Mouse (Mus musculus): ENCODE measurements around the gene Gm5286. TPM values are rescaled to one million over a fixed set of nuclear protein-coding genes. Genes with fewer than 3 reads are reported as not detected.
"Not testable (repeated sequence)": the region's sequence is repeated elsewhere in the genome, so short reads cannot be mapped to it uniquely, and the experiment has no call there.

Gm5286 gene
- polyA plus RNA-seq (2017; shearing (Covaris generic)), result not detected

GRCm38 (mm10) chr3:94196414-94196813 is at the start of gene Gm5286:
Gm5286 (plus strand) TSS chr3:94196714.
- ATAC-seq, result not testable (repeated sequence)

GRCm38 (mm10) chr3:94167351-94167750 is 29.2 kb upstream of the Gm5286 start:
- not testable (repeated sequence) for ATAC-seq

- not testable (repeated sequence) for ATAC-seq
These were observed 18.4 kb upstream of the Gm5286 start, which contains the start of gene Gm10696 for GRCm38 (mm10) chr3:94178093-94178492. Gm10696 (minus strand) TSS chr3:94178193.

Other genes starting within 250 kb of the Gm5286 start
- not detected for gene Tdpoz5, start 235.4 kb upstream of the Gm5286 start, polyA plus RNA-seq (2017; shearing (Covaris generic))
- not detected for gene Gm9125, start 141.8 kb upstream of the Gm5286 start, polyA plus RNA-seq (2017; shearing (Covaris generic))
- gene Gm10697, start 124.1 kb upstream of the Gm5286 start, polyA plus RNA-seq (2017; shearing (Covaris generic)), result not detected
- not detected for gene Gm10696, start 18.5 kb upstream of the Gm5286 start, polyA plus RNA-seq (2017; shearing (Covaris generic))
- not detected for gene Gm4778, start 67.3 kb downstream of the Gm5286 start, polyA plus RNA-seq (2017; shearing (Covaris generic))
- gene Them4, start 113.4 kb downstream of the Gm5286 start, polyA plus RNA-seq (2017; shearing (Covaris generic)), result 1 to 10 TPM; 6.3 to 8.2 TPM
- not detected for gene Them5, start 145.4 kb downstream of the Gm5286 start, polyA plus RNA-seq (2017; shearing (Covaris generic))
- gene C2cd4d, start 165.7 kb downstream of the Gm5286 start, polyA plus RNA-seq (2017; shearing (Covaris generic)), result not detected
- 1 to 10 TPM; 6.5 to 7.4 TPM for gene Rorc, start 176.1 kb downstream of the Gm5286 start, polyA plus RNA-seq (2017; shearing (Covaris generic))
- gene Lingo4, start 201.8 kb downstream of the Gm5286 start, polyA plus RNA-seq (2017; shearing (Covaris generic)), result 1 to 10 TPM in 1 of 2 experiments, under 1 TPM in 1; 0.29 to 1.4 TPM
- gene Tdrkh, start 216.6 kb downstream of the Gm5286 start, polyA plus RNA-seq (2017; shearing (Covaris generic)), result 1 to 10 TPM; 4.9 to 6.1 TPM
- 10 to 100 TPM; 52.3 to 63.6 TPM for gene Mrpl9, start 246.6 kb downstream of the Gm5286 start, polyA plus RNA-seq (2017; shearing (Covaris generic))
- gene Oaz3, start 247.2 kb downstream of the Gm5286 start, polyA plus RNA-seq (2017; shearing (Covaris generic)), result under 1 TPM in 1 of 2 experiments, not detected in 1; 0.74 TPM